Comparison of ENCODE assay signal across 9 mouse cellular contexts in genomic region chr16:8794952-8795351, GRCm38 (mm10). TPM values are rescaled to one million over a fixed set of nuclear protein-coding genes. Genes with fewer than 3 reads are reported as not detected.
DNase-seq lines count a peak whose midpoint lies in the region; ATAC-seq and TF ChIP-seq lines count a peak whose summit lies in the region.
"Had no signal": no experiment of that assay in that cellular context is flagged by ENCODE, and none has a peak within 500 bp of the region (broad histone marks: within the 10 kb centered on the region; RNA-seq: fewer than 3 reads in every experiment).

No protein-coding gene starts in this region.

- TF ChIP-seq CTCF in kidney, postnatal 0 days (IDR thresholded peaks at IDR 0.05; ENCODE audit: low read depth): peak; percentile 42; the same call in 1 of the 2 replicates

- DNase-seq in kidney, postnatal 0 days (ENCODE audit: low spot score): no peak
- DNase-seq in kidney, adult 11 months: no peak
- peak; percentile 32 for DNase-seq in thymus, postnatal 0 days (ENCODE audit: low spot score)
- no peak for DNase-seq in thymus, adult 18-20 months
- DNase-seq in embryonic facial prominence, embryonic 11.5 days (ENCODE audit: low spot score): peak; percentile 9
- DNase-seq in layer of hippocampus, adult 8-10 months (ENCODE audit: low spot score in 2 of 2): no peak
- no peak for DNase-seq in left cerebral cortex, postnatal 4 days
- DNase-seq: cerebellum, adult 11 months; kidney, adult 9 months had no signal

- WGBS in kidney, postnatal 0 days: 12% methylated on average over 3 of the region's 3 CpGs
- 16% methylated on average over 3 of the region's 3 CpGs for WGBS in embryonic facial prominence, embryonic 11.5 days

- no peak overlapping the region for H3K27ac ChIP-seq in kidney, postnatal 0 days
- H3K27ac ChIP-seq in embryonic facial prominence, embryonic 11.5 days (replicated peaks; ENCODE audit: low read depth, low read length): no peak overlapping the region

- no peak overlapping the region for H3K4me3 ChIP-seq in kidney, postnatal 0 days (replicated peaks; ENCODE audit: low read depth, low read length)
- H3K4me3 ChIP-seq in embryonic facial prominence, embryonic 11.5 days (ENCODE audit: low read depth, low read length): no peak overlapping the region

- H3K27me3 ChIP-seq in kidney, postnatal 0 days (ENCODE audit: insufficient read depth, low read length): no peaks in the 10 kb centered on the region
- no peaks in the 10 kb centered on the region for H3K27me3 ChIP-seq in embryonic facial prominence, embryonic 11.5 days (ENCODE audit: control insufficient read depth, insufficient read depth, low read length)

- ATAC-seq in kidney, postnatal 0 days (replicated peaks; ENCODE audit: low FRiP score, low read depth): no peak
- no peak for ATAC-seq in embryonic facial prominence, embryonic 11.5 days (replicated peaks; ENCODE audit: insufficient number of reproducible peaks, low FRiP score, low TSS enrichment, low read depth)

- H3K4me2 ChIP-seq in kidney, postnatal 0 days (ENCODE audit: low read length): no peak overlapping the region
- H3K4me2 ChIP-seq in embryonic facial prominence, embryonic 11.5 days (ENCODE audit: low read depth, low read length): no peak overlapping the region

- no peaks in the 10 kb centered on the region for H3K36me3 ChIP-seq in kidney, postnatal 0 days (ENCODE audit: insufficient read depth, low read length)
- no peaks in the 10 kb centered on the region for H3K36me3 ChIP-seq in embryonic facial prominence, embryonic 11.5 days (replicated peaks; ENCODE audit: control insufficient read depth, insufficient read depth, low read depth, low read length)

- no peaks in the 10 kb centered on the region for H3K4me1 ChIP-seq in kidney, postnatal 0 days (replicated peaks; ENCODE audit: insufficient read depth, low read length)
- H3K4me1 ChIP-seq in embryonic facial prominence, embryonic 11.5 days (ENCODE audit: control insufficient read depth, insufficient read depth, low read length): no peaks in the 10 kb centered on the region

- no peaks in the 10 kb centered on the region for H3K9me3 ChIP-seq in kidney, postnatal 0 days (replicated peaks; ENCODE audit: low read length)
- no peaks in the 10 kb centered on the region for H3K9me3 ChIP-seq in embryonic facial prominence, embryonic 11.5 days (replicated peaks; ENCODE audit: control insufficient read depth, low read length)

- H3K9ac ChIP-seq in kidney, postnatal 0 days (ENCODE audit: low read depth, low read length): no peak overlapping the region
- no peak overlapping the region for H3K9ac ChIP-seq in embryonic facial prominence, embryonic 11.5 days (replicated peaks; ENCODE audit: low read length)

- intact Hi-C loops in left cerebral cortex, postnatal 4 days (cut with DNase I): no loop called here

RNA-seq across cellular contexts. Expression of gene Usp7, which starts 2.8 kb away (rescaled TPM):
- polyA plus RNA-seq in kidney, postnatal 0 days (2015; fragmentation: Nextera tagmentation; extraction: Ambion mirVana): 22.1 and 22.7 TPM in 2 replicates
- 43.0 and 50.3 TPM in 2 replicates for polyA plus RNA-seq in thymus, postnatal 0 days (2015; fragmentation: Nextera tagmentation; extraction: Ambion mirVana)
- 34.9 and 40.2 TPM in 2 replicates for polyA plus RNA-seq in embryonic facial prominence, embryonic 11.5 days (2014; fragmentation: Nextera tagmentation; extraction: Ambion mirVana)
- 100 to 1,000 TPM; 150 to 185 (median 163) TPM for total RNA-seq in layer of hippocampus, adult 8-10 months (2022)
- 100 to 1,000 TPM; 184 to 190 TPM for total RNA-seq in left cerebral cortex, postnatal 4 days (2021)

RNA-seq across cellular contexts. Expression of gene 1810013L24Rik, which starts 34.9 kb away (rescaled TPM):
- 18.7 and 20.2 TPM in 2 replicates for polyA plus RNA-seq in kidney, postnatal 0 days (2015; fragmentation: Nextera tagmentation; extraction: Ambion mirVana)
- 18.3 and 24.5 TPM in 2 replicates for polyA plus RNA-seq in thymus, postnatal 0 days (2015; fragmentation: Nextera tagmentation; extraction: Ambion mirVana)
- 17.1 and 17.3 TPM in 2 replicates for polyA plus RNA-seq in embryonic facial prominence, embryonic 11.5 days (2014; fragmentation: Nextera tagmentation; extraction: Ambion mirVana)
- total RNA-seq in layer of hippocampus, adult 8-10 months (2022): 100 to 1,000 TPM; 103 to 112 (median 106) TPM
- total RNA-seq in left cerebral cortex, postnatal 4 days (2021): 100 to 1,000 TPM; 127 TPM

Comparison
In these comparisons a context has a peak if more than half of its experiments do, and no peak if none do; other contexts are left out.
1. DNase-seq: peak in thymus, postnatal 0 days (single experiment) and embryonic facial prominence, embryonic 11.5 days (single experiment); none in kidney, postnatal 0 days (single experiment), kidney, adult 11 months (single experiment), thymus, adult 18-20 months (0 of 2), layer of hippocampus, adult 8-10 months (0 of 2) and left cerebral cortex, postnatal 4 days (single experiment).